Mouse (Mus musculus): ENCODE measurements around the gene Bhmt2.

- TF ChIP-seq CTCF (IDR thresholded peaks at IDR 0.05; ENCODE audit: insufficient read depth, low read depth, low read length) (no peak), POLR2A (IDR thresholded peaks at IDR 0.05; ENCODE audit: insufficient read depth, low read depth, low read length) (no peak)
Measured at GRCm38 (mm10) chr13:93711226-93711625, 37.1 kb upstream of the Bhmt2 start.

All from olfactory bulb, adult 2 months (tissue).